Mouse (Mus musculus): ENCODE measurements around the gene Gm10770. TPM values are rescaled to one million over a fixed set of nuclear protein-coding genes. Genes with fewer than 3 reads are reported as not detected.
"Not testable (repeated sequence)": the region's sequence is repeated elsewhere in the genome, so short reads cannot be mapped to it uniquely, and the experiment has no call there.

Gm10770 gene
- polyA plus RNA-seq (2012; rRNA removed) (not detected in 2 replicates), polyA plus RNA-seq (2014; fragmentation: Nextera tagmentation; extraction: Ambion mirVana) (not detected in 2 replicates)

DNA sequence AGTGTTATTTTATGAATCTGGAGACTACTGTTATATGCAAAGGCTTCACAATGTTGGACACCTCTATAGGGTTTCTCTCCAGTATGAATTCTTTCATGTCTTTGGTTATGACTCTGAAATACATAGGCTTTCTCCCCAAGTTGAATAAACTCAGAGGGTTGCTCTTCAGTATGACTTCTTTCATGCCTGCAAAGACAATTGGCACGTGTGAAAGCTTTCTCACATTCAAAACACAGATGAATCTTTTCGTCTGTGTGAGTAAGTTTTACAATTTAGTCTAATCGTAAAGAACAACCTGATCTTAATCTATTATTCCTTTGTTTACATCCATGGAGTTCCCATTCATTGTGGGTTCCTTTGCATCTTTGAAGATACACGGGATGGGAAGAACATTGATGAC is at the start of gene Gm10770:
TSS of gene Gm10770 (minus strand) at position 101 of the 400 bp plus-strand sequence.
- not testable (repeated sequence) for H3K4me3 ChIP-seq (ENCODE audit: insufficient read depth in 1 of 2, low read depth in 2 of 2, low read length in 2 of 2); H3K4me1 ChIP-seq (replicated peaks; ENCODE audit: control insufficient read depth in 2 of 2, insufficient read depth in 2 of 2, low read length in 1 of 2); H3K9me3 ChIP-seq (ENCODE audit: control insufficient read depth, low read length); ATAC-seq (ENCODE audit: insufficient read depth); H3K4me2 ChIP-seq (ENCODE audit: low read depth); H3K9ac ChIP-seq (replicated peaks); H3K27ac ChIP-seq; H3K27me3 ChIP-seq (ENCODE audit: control insufficient read depth, insufficient read depth, low read length); DNase-seq (ENCODE audit: low read depth in 3 of 3, low spot score in 3 of 3); H3K36me3 ChIP-seq (replicated peaks; ENCODE audit: control insufficient read depth, insufficient read depth, low read depth)
- 52% methylated on average over 4 of the region's 4 CpGs for WGBS (ENCODE audit: insufficient replicate concordance)

DNA sequence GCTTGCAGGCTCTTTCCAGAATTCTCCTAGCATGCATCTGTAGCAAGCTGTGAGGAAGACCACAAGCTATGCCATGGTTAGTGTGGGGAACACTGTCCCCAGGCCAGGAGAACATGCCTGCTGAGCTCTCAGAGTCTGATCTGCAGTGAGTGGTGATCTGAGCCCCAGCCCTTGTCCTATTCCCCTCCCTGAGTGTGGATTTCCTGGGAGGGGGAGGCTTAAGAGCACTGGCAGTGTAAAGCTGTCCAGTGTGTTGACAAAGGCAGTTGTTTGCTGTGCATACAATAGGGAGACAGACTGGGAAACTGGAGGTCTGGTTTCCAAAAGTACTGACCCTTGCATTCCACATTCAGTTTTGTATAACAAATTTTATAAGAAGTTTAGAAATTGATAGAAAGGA is 43.8 kb upstream of the Gm10770 start:
- H3K4me1 ChIP-seq (replicated peaks; ENCODE audit: control insufficient read depth in 2 of 2, insufficient read depth in 2 of 2, low read length in 1 of 2); H3K27ac ChIP-seq; H3K9me3 ChIP-seq (ENCODE audit: control insufficient read depth, low read length); H3K4me3 ChIP-seq (ENCODE audit: insufficient read depth in 1 of 2, low read depth in 2 of 2, low read length in 2 of 2); H3K9ac ChIP-seq (replicated peaks); H3K27me3 ChIP-seq (ENCODE audit: control insufficient read depth, insufficient read depth, low read length); H3K36me3 ChIP-seq (replicated peaks; ENCODE audit: control insufficient read depth, insufficient read depth, low read depth); H3K4me2 ChIP-seq (ENCODE audit: low read depth); DNase-seq (ENCODE audit: low read depth in 3 of 3, low spot score in 3 of 3): not testable (repeated sequence)
- 0 out of 2 replicates have a peak, but pooled peaks have one; percentile 18 for ATAC-seq (ENCODE audit: insufficient read depth)

DNA sequence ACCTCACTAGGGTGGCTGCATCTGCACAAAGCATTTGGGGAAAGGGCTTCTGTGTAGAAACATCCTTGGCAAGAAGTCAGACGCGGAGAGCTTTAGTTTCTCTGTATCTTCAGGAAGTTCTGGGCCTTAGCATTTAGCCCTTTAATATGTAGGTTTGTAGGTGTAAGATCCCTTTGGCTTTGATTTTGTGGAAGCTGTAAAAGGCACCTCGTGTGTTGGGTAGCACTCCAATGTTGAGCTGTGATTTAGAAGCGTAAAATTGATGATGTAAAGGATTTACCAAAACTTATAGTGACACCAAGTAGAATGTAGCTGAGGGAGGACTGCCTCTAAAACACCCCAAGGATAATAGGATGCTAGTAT is 38.9 kb upstream of the Gm10770 start:
- not testable (repeated sequence) for DNase-seq (ENCODE audit: low read depth in 3 of 3, low spot score in 3 of 3); H3K9ac ChIP-seq (replicated peaks); H3K27ac ChIP-seq; ATAC-seq (ENCODE audit: insufficient read depth); H3K4me1 ChIP-seq (replicated peaks; ENCODE audit: control insufficient read depth in 2 of 2, insufficient read depth in 2 of 2, low read length in 1 of 2); H3K36me3 ChIP-seq (replicated peaks; ENCODE audit: control insufficient read depth, insufficient read depth, low read depth); H3K27me3 ChIP-seq (ENCODE audit: control insufficient read depth, insufficient read depth, low read length); H3K9me3 ChIP-seq (ENCODE audit: control insufficient read depth, low read length)
- Histone ChIP-seq H3K4me2 (ENCODE audit: low read depth) (peak overlapping the region; percentile 42), H3K4me3 (ENCODE audit: insufficient read depth in 1 of 2, low read depth in 2 of 2, low read length in 2 of 2) (peak overlapping the region; percentile 30 to 67)
- WGBS (ENCODE audit: insufficient replicate concordance): 10% methylated on average over 3 of the region's 4 CpGs

DNA sequence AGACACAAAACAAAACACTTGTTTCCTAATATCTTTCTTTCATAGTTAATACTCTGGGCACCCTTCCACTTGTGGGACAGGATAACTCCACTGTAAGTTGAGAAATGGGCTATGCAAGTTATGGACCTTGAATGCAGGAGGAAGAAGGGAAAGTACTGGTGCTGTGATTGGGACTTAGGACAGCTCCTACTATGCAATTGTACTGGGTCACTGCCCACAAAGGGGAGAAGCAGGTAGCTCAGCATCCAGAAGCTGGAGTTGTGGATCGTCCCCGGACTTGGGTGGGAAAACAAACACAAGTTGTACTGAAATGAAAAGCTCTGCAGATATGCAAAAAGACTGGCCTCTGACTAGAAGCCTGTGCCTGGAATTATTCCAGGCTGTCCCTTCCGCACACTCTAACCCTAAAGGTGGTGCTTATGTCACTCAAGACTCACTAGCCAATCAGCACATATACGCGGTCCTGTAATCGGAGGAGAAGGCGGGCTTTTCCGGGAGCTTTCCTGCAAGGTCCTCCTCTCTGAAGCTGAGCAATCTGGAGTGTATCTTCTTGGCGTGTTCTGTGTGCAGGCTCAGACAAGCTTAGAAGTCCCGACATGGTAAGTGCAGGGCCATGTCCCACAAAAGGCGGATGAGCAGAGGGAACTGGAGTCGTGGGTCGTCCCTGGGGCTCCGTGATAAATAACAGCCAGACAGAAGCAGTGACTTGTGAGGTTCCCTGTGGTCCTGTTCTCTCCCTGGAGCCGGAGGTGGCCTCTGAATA is 38.3 kb upstream of the Gm10770 start, which contains the start of gene Zfp937:
TSS of gene Zfp937 (plus strand) at position 474 of the 763 bp plus-strand sequence.
- DNase-seq (ENCODE audit: low read depth in 3 of 3, low spot score in 3 of 3) (peak in 2 of 3 experiments; percentile 1), ATAC-seq (ENCODE audit: insufficient read depth) (peak; percentile 93)
- 4% methylated on average over 15 of the region's 15 CpGs for WGBS (ENCODE audit: insufficient replicate concordance)
- peak within 1 kb of the TSS; percentile 42 for H3K4me2 ChIP-seq (ENCODE audit: low read depth)
- not testable (repeated sequence) for H3K4me1 ChIP-seq (replicated peaks; ENCODE audit: control insufficient read depth in 2 of 2, insufficient read depth in 2 of 2, low read length in 1 of 2); H3K9me3 ChIP-seq (ENCODE audit: control insufficient read depth, low read length); H3K27me3 ChIP-seq (ENCODE audit: control insufficient read depth, insufficient read depth, low read length); H3K27ac ChIP-seq; H3K9ac ChIP-seq (replicated peaks); H3K36me3 ChIP-seq (replicated peaks; ENCODE audit: control insufficient read depth, insufficient read depth, low read depth)
- peak within 1 kb of the TSS; percentile 30 to 67 for H3K4me3 ChIP-seq (ENCODE audit: insufficient read depth in 1 of 2, low read depth in 2 of 2, low read length in 2 of 2)

DNA sequence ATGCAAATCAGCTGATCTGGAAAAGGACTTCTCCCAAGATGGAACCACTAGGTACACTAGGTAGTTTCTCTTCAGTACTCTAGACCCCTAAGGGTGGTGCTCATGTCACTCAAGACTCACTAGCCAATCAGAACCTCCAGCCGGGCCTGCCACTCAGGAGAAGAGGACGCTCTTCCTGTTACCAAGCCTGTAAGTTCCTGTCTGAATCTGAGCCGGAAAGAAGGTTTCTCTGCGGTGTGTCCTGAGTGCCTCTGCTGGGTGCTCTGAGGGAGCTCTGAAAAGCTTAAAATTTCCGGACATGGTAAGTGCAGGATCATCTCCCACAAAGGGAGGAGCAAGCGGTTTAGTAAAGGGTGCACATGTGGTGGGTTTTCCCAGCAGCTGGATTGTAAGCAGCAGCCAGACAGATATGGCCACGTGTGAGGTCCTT is 2.1 kb upstream of the Gm10770 start, which contains the start of gene Gm14139:
TSS of gene Gm14139 (plus strand) at position 186 of the 430 bp plus-strand sequence.
- ATAC-seq (ENCODE audit: insufficient read depth); DNase-seq (ENCODE audit: low read depth in 3 of 3, low spot score in 3 of 3); H3K36me3 ChIP-seq (replicated peaks; ENCODE audit: control insufficient read depth, insufficient read depth, low read depth); H3K9ac ChIP-seq (replicated peaks); H3K27ac ChIP-seq; H3K4me3 ChIP-seq (ENCODE audit: insufficient read depth in 1 of 2, low read depth in 2 of 2, low read length in 2 of 2); H3K4me1 ChIP-seq (replicated peaks; ENCODE audit: control insufficient read depth in 2 of 2, insufficient read depth in 2 of 2, low read length in 1 of 2); H3K27me3 ChIP-seq (ENCODE audit: control insufficient read depth, insufficient read depth, low read length); H3K4me2 ChIP-seq (ENCODE audit: low read depth); H3K9me3 ChIP-seq (ENCODE audit: control insufficient read depth, low read length): not testable (repeated sequence)
- 42% methylated on average over 7 of the region's 7 CpGs for WGBS (ENCODE audit: insufficient replicate concordance)

DNA sequence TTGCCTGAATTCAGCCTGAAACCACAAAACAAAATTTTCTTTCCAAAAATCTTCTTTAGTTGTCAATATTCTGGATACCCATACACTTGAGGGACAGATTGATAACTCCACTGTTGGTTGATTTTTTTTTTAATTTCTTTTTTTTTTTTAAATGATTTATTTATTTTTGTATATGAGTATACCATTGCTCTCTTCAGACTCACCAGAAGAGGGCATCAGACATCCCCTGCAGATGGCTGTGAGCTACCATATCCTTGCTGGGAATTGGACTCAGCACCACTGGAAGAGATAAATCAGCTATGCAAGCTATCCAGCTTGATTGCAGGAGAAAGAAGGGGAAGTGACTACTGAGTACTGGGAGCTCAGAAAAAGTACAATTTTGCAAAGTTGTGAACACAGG is 1.6 kb upstream of the Gm10770 start:
- not testable (repeated sequence) for H3K27ac ChIP-seq; H3K4me1 ChIP-seq (replicated peaks; ENCODE audit: control insufficient read depth in 2 of 2, insufficient read depth in 2 of 2, low read length in 1 of 2); ATAC-seq (ENCODE audit: insufficient read depth)

More for the DNA sequence above, 1.6 kb upstream of the Gm10770 start:
- H3K4me3 ChIP-seq (ENCODE audit: insufficient read depth in 1 of 2, low read depth in 2 of 2, low read length in 2 of 2); H3K9me3 ChIP-seq (ENCODE audit: control insufficient read depth, low read length); DNase-seq (ENCODE audit: low read depth in 3 of 3, low spot score in 3 of 3); H3K4me2 ChIP-seq (ENCODE audit: low read depth); H3K36me3 ChIP-seq (replicated peaks; ENCODE audit: control insufficient read depth, insufficient read depth, low read depth); H3K9ac ChIP-seq (replicated peaks); H3K27me3 ChIP-seq (ENCODE audit: control insufficient read depth, insufficient read depth, low read length): not testable (repeated sequence)
